Mouse (Mus musculus) left cerebral cortex, adult 2 months (tissue): ENCODE measurements at regions not wholly inside any gene's neighbourhood (a gene's known extent, or its start where the extent isn't known, plus 50 kb on each side); places are given as distances from the start of the nearest gene placed in this dataset.
"Not testable (repeated sequence)": the region's sequence is repeated elsewhere in the genome, so short reads cannot be mapped to it uniquely, and the experiment has no call there.

ENCODE experiments used
- DNase-seq, 2 experiments: peaks; one replicate each; pipeline ENCODE4 v3.0.0; 2021 to 2022; ENCODE audit warnings: low spot score in 2 of 2, mixed read lengths in 1 of 2; ENCODE audit errors: extremely low spot score in 1 of 2
- H3K27ac ChIP-seq: fragments of 200-600 bp; 2 replicates; pipeline ENCODE4 v1.8.1; 2022
- H3K4me3 ChIP-seq: fragments of 200-600 bp; 2 replicates; pipeline ENCODE4 v1.8.1; 2022
- CTCF ChIP-seq: fragments of 200-600 bp; IDR thresholded peaks from 2 replicates; pipeline ENCODE4 v1.8.1; 2022; ENCODE audit warnings: antibody characterized with exemption, mild to moderate bottlenecking, moderate library complexity
- intact Hi-C: fragments of 180-260 bp; cut with DNase I; formaldehyde crosslinking; loops from one replicate; pipeline ENCODE4 v1.15.1; 2025

DNA sequence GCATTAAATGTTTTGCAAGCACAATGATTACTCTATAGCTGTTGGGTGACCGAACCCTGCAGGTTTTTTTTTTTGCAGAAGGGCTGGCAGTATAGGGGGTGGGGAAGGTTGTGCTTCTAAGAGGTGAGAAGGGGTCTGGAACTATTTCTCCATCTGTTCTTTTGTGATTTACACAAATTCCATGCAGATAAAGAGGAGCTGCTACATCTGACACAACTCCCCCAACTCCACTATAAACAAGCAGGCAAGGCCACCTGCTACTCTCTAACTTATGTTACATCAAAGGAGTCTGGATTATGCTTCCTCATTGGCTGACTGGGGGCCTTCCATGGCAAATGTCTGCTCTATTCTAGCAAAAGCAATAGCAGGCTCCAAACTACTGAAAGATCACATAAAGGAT is 299.2 kb upstream of the Flrt2 start:
- no peak overlapping the region for H3K4me3 ChIP-seq
- DNase-seq = no peak
- H3K27ac ChIP-seq = no peak overlapping the region
- intact Hi-C loops = no loop called here
- TF ChIP-seq CTCF = no peak

DNA sequence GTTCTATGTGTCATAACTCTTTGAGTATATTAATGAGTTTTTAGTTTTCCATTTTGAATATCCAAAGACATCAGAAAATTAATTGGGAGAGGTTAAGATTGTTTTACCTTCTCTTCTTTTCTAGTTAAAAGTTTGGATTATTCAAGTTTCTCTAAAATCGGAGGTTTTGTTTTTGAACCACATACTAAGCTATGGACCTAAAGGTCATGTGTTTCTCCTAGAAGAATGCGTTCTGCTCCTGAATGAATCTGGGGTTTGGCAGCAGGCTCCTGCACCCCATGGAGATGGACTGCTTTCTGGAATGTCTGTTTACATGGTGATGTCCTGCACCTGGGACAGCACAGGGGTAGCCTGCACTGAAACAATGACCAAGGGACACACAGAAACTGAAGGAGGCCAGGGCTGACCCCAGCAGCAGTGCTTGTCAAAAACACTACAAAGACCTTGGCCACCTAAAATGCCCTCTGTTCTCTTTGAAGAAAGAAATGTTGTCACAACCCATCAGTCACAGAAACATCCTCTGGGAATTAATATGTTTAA is 297.0 kb upstream of the Flrt2 start:
- no peak overlapping the region for H3K4me3 ChIP-seq
- TF ChIP-seq CTCF = no peak
- H3K27ac ChIP-seq = no peak overlapping the region
- no peak for DNase-seq
- intact Hi-C loops = no loop called here

DNA sequence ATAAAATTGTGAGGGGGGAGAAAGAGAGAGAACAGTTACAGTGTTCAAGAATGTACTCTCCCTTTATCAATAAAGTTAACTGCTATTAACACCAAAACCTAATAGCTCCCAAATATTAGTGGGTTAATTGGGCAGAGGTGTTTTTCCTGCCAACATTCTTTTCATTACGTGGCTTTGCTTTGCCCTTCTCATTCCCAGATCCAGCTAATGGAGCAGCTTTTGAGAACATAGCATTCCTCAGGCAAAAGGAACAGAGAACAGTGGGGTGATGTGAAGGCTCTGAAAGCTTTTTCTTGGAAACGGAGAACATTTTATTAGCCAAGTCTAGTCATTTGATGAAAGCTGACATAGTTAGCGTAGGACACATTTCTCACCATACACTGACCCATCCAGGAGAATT is 271.2 kb upstream of the Flrt2 start:
- DNase-seq = no peak

DNA sequence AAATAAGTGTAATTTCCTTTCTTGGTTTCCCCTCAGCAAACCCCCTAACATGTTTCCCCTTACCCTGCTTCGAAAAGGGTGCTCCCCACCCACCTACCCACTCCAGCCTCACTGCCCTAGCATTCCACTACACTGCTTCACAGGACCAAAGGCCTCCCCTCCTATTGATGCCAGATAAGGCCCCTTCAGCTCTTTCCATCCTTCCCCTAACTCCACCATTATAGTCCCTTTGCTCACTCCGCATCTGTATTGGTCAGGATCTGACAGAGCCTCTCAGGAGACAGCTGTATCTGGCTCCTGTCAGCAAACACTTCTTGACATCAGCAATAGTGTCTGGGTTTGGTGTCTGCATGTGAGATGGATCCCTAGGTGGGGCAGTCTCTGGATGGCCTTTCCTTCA is 267.3 kb upstream of the Flrt2 start:
- Histone ChIP-seq H3K4me3 (no peak overlapping the region), H3K27ac (no peak overlapping the region)
- TF ChIP-seq CTCF = no peak
- intact Hi-C loops = no loop called here
- no peak for DNase-seq

More for the DNA sequence above, 271.2 kb upstream of the Flrt2 start:
- Histone ChIP-seq H3K27ac (no peak overlapping the region), H3K4me3 (no peak overlapping the region)
- intact Hi-C loops = no loop called here
- no peak for TF ChIP-seq CTCF

DNA sequence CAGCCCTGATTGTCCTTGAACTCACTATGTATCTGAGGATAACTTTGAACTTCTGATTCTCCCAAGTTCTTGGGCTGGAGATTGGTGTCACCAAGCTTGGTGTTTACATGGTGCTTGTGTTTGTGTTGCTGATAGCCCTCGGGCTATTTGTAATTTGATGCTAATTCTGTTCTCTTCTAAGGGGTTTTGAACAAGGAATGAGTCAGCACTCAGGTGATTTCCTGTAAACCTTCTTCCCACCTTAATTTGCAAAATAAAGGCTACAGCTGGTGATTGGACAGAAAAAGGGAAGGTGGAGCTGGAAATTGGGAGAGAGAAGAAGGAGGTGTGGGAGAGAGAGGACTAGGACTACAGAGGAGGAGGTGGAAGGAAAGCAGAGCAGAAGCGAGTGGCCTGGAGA is 254.8 kb upstream of the Flrt2 start:
- TF ChIP-seq CTCF = no peak

DNA sequence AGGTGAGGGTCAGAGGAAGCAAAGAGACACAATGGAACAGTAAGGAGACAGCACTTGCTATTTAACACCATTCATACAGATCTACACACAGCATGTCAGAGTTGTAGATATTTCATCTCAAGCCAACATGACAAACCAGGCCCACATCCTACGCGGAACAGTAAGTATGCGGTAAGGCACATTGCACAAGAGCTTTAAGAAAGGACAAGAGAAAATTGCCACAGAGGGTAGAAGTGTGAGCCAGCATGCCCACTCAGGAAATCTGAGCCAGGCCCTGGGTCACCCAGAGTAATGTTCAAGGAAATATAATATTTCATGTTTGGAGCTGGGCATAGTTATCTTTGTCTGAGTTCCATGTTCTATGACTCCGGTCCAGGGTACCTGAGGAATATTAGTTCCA is 234.5 kb upstream of the Flrt2 start:
- intact Hi-C loops = no loop called here
- no peak for TF ChIP-seq CTCF
- no peak overlapping the region for H3K4me3 ChIP-seq
- no peak overlapping the region for H3K27ac ChIP-seq
- DNase-seq = no peak

More for the DNA sequence above, 254.8 kb upstream of the Flrt2 start:
- no peak for DNase-seq
- intact Hi-C loops = no loop called here
- no peak overlapping the region for H3K27ac ChIP-seq
- H3K4me3 ChIP-seq = no peak overlapping the region

DNA sequence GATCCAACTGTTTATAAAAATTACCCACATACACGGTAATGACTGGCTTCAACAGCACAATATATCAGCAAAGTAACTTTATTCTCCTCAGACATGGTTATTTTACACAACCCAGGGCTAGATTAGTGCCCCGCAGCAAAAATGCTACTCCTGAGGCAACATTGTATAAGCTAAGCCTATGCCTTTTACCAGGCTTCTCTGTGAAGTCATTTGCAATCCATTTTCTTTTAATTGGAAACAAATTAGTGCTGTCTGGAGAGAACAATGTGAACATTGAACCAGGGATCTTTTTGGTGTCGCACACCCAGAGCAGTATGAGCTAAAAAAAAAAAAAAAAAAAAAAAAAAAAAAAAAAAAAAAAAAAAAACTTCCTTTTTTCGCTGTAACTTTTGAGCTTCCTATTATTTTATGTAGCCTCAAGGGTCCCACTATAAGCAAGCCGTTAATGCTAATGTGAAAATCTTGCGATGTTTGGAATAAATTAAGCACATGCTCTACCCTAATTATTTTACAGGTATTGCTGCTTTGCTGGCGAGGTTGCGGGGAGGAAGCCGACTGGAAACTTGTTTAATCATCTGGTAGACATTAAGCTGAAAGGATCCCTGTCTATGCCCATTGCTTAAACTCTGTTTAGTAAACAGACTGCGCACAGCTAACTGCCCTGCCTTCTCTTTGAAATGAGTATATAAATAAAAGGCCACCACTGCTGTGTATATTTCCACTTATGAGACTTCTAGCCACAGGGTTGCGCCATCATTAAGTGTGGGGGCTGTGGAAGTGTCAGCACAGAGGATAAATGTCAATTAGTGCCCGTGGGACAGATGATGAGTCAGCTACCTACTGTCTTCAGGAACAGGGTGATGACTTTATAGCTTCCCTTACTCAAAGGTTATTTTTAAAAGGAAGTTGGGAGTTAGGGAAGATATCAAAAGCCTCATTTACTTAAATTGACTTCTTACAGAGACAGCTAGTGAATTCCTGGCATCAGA is 225.2 kb upstream of the Flrt2 start:
- intact Hi-C loops = no loop called here

DNA sequence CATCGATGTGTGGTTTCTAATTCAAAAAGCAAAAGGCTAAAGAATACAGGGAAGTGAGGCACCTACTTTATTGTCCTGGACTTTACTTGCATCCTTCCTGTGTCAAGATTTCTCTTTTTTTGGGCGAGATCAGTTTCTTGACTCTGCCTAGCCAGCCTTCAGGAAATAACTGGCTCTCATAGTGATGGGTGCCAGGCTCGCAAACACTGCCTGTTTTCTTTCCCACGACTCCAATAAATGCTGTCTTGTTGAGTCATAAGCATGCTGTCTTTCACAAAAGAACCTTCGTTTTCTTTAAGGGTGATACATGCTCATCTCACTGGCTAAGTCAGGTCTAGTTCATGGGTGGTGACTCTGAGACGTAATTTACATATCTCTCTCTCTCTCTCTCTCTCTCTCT is 222.1 kb upstream of the Flrt2 start:
- DNase-seq = no peak
- intact Hi-C loops = no loop called here
- Histone ChIP-seq H3K27ac (no peak overlapping the region), H3K4me3 (no peak overlapping the region)
- no peak for TF ChIP-seq CTCF

More for the DNA sequence above, 225.2 kb upstream of the Flrt2 start:
- H3K27ac ChIP-seq = no peak overlapping the region
- no peak for TF ChIP-seq CTCF
- no peak for DNase-seq
- H3K4me3 ChIP-seq = no peak overlapping the region

DNA sequence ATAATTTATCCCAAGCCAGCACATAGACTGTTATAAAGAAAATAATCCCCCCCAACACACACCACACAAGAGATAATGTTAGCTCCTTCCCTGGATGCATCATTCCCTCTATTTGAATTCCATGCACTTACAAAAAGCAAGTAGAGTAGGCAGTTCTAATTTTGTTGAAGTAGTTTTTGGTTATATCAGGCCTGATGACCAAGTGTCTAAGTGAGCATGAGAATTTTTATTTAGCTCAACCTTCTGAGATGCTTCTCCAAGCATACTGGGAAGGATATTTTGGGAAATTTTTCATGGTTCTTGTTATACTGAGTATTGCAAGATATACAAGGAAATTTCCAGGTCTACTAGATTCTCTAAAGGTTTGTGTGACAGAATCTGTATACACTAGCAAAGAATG is 205.5 kb upstream of the Flrt2 start:
- intact Hi-C loops = loop anchor here (5.0 kb wide), 2 partner anchors 99 to 206 kb away; partner anchors contain the start of gene Flrt2
- no peak for TF ChIP-seq CTCF
- Histone ChIP-seq H3K27ac (no peak overlapping the region; the same call in 1 of the 2 replicates), H3K4me3 (no peak overlapping the region)
- DNase-seq = no peak

DNA sequence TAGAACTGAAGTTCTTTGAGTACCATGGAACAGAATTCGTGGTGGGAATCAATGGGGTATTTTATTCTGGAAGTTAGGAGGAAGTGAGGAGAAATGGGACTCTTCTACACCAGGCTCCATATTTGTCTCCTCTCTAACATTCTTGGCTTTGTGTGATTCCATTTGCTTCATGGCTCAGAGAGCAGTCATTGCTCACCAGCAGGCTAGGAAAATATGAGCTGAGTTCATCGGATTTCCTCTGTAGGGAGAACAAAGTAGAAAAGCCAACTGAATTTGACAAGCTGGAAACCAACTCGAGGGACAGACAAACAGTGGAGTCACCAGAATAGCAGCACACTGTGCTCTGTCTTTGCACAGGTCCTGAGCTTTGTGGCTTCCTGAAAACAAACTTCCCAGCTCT is 203.7 kb upstream of the Flrt2 start:
- no peak for DNase-seq
- no peak overlapping the region for H3K27ac ChIP-seq
- intact Hi-C loops = loop anchor here (5.0 kb wide), 2 partner anchors 101 to 204 kb away; partner anchors contain the start of gene Flrt2
- H3K4me3 ChIP-seq = no peak overlapping the region
- no peak for TF ChIP-seq CTCF

DNA sequence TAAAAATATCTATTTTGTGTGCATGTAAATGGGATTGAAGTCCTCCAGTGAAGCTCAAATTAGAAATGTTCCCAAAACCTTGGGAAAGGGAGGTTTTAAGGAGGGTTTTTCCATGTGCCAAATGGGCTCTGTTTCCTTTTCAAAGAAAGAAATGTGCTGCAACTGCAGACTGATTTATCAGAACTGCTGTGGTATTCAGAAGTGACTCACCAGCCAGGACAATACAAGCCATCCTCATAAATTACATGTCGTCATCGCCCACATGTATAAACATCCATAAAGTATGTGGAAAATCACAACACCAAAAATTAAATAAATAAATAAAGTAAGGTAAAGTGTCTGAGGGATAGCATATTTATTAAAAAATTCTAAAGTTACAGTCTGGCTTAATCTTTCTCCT is 202.7 kb upstream of the Flrt2 start:
- H3K27ac ChIP-seq = no peak overlapping the region
- no peak for DNase-seq
- no peak for TF ChIP-seq CTCF
- intact Hi-C loops = loop anchor here (5.0 kb wide), 2 partner anchors 102 to 203 kb away; partner anchors contain the start of gene Flrt2
- no peak overlapping the region for H3K4me3 ChIP-seq

DNA sequence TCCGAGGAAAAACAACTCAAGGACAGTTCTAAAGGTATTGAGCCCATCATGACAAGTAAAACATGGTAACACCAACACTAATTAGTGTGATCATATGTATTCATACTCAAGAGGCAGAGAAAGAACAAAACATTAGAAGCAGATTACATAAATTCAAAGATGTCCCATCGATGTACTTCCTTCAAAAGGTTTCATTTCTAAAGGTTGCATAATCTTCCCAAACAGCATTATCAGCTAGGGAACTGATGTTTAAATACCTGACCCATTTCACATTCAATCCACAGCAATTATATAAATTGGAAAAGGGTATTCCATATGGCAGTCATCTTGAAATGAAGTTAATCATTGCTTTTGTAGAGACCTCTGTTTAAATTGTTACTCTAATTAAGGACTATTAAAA is 202.2 kb upstream of the Flrt2 start:
- DNase-seq = no peak
- intact Hi-C loops = loop anchor here (5.0 kb wide), 3 partner anchors 103 to 202 kb away; partner anchors contain the start of gene Flrt2
- Histone ChIP-seq H3K4me3 (no peak overlapping the region), H3K27ac (no peak overlapping the region)
- no peak for TF ChIP-seq CTCF

DNA sequence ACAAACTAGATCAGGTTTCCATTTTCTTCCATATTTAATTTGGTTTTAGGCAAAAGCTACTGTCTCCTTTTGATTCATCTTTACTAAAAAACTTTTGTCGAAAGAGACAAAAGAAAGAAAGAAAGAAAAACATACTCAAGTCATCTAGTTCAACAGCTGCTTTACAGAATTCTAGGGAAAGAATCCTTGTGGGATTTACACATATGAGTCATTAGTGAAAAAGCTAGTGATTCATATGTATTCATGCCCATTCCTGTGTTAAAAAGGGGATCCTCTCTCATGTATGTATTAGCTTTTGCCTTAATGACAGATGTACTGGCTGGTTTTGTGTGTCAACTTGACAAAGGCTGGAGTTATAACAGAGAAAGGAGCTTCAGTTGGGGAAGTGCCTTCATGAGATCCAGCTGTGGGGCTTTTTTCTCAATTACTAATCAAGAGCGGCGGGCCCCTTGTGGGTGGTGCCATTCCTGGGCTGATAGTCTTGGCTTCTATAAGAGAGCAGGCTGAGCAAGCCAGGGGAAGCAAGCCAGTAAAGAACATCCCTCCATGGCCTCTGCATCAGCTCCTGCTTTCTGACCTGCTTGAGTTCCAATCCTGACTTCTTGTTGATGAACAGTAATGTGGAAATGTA is 200.1 kb upstream of the Flrt2 start:
- DNase-seq, H3K27ac ChIP-seq, H3K4me3 ChIP-seq: not testable (repeated sequence)
- intact Hi-C loops = loop anchor here (5.0 kb wide), 1 partner anchor 175 kb away; no protein-coding TSS in a partner anchor
